Mouse (Mus musculus) forebrain, embryonic 14.5 days (tissue): ENCODE data around the gene Arhgef3. TPM values are rescaled to one million over a fixed set of nuclear protein-coding genes. Genes with fewer than 3 reads are reported as not detected.

ENCODE experiments used
- ATAC-seq: fragments of 200-750 bp; cut with Nextera tagmentation; 2 replicates; pipeline ENCODE4 v1.8.0; 2017; ENCODE audit warnings: mild to moderate bottlenecking, moderate library complexity
- DNase-seq: peaks from one replicate; pipeline ENCODE4 v3.0.0-alpha.2; 2015; ENCODE audit warnings: low spot score
- H3K27ac ChIP-seq: fragments of 300-500 bp; sonication (generic); 2 replicates; pipeline ENCODE4 v1.5.1; 2014; ENCODE audit warnings: low read depth, mild to moderate bottlenecking, control low read depth, low read length, moderate library complexity
- H3K27me3 ChIP-seq: fragments of 300-500 bp; sonication (generic); replicated peaks from 2 replicates; pipeline ENCODE4 v1.6.1; 2014; ENCODE audit warnings: low read length, control low read depth, mixed read lengths; ENCODE audit not compliant: control insufficient read depth, insufficient read depth
- H3K36me3 ChIP-seq: fragments of 300-500 bp; sonication (generic); 2 replicates; pipeline ENCODE4 v1.6.1; 2014; ENCODE audit warnings: low read length, control low read depth; ENCODE audit not compliant: control insufficient read depth, insufficient read depth
- H3K4me1 ChIP-seq: fragments of 300-500 bp; sonication (generic); 2 replicates; pipeline ENCODE4 v1.6.1; 2014; ENCODE audit warnings: antibody characterized with exemption, low read length, control low read depth; ENCODE audit not compliant: control insufficient read depth, insufficient read depth
- H3K4me2 ChIP-seq: fragments of 300-500 bp; sonication (generic); 2 replicates; pipeline ENCODE4 v1.6.1; 2014; ENCODE audit warnings: mild to moderate bottlenecking, control low read depth, low read length
- H3K4me3 ChIP-seq: fragments of 300-500 bp; sonication (generic); 2 replicates; pipeline ENCODE4 v1.5.1; 2014; ENCODE audit warnings: low read depth, low read length, control low read depth
- H3K9ac ChIP-seq: fragments of 300-500 bp; sonication (generic); 2 replicates; pipeline ENCODE4 v1.6.1; 2014; ENCODE audit warnings: mild to moderate bottlenecking, low read length, control low read depth, moderate library complexity
- H3K9me3 ChIP-seq: fragments of 300-500 bp; sonication (generic); replicated peaks from 2 replicates; pipeline ENCODE4 v1.6.1; 2016; ENCODE audit warnings: low read length, control low read depth, mixed read lengths; ENCODE audit not compliant: control insufficient read depth
- WGBS: fragments of 180-500 bp; shearing (Covaris S2); extraction: QIAGEN DNeasy Blood & Tissue Kit; methylation state at CpG from one replicate; pipeline ENCODE4 v1.1.7; 2014; 5-methylcytosine and 5-hydroxymethylcytosine counted together
- polyA plus RNA-seq: library from polyadenylated mRNA; unstranded; fragments of >200 nt; fragmentation: Nextera tagmentation; extraction: Ambion mirVana; gene quantifications from 2 replicates; pipeline ENCODE4 v1.2.1, GENCODE M21; 2014

Gene Arhgef3
- 3.0 and 4.1 TPM in 2 replicates for polyA plus RNA-seq

- H3K27ac ChIP-seq, result no peak within 1 kb of the TSS
- H3K36me3 ChIP-seq, result no peaks in the 10 kb centered on the region
- peak within 1 kb of the TSS; percentile 96 for H3K4me2 ChIP-seq
- under 1% methylated on average over 56 of the region's 58 CpGs for WGBS
- H3K9ac ChIP-seq, result peak within 1 kb of the TSS; percentile 54
- peak; percentile 35 for DNase-seq
- H3K27me3 ChIP-seq, result peaks cover 15% of the 10 kb centered on the region; the same call in 1 of the 2 replicates
- ATAC-seq, result peak; percentile 61
- peaks cover 9% of the 10 kb centered on the region; the same call in 1 of the 2 replicates for H3K4me1 ChIP-seq
- no peaks in the 10 kb centered on the region for H3K9me3 ChIP-seq
- peak within 1 kb of the TSS; percentile 48 for H3K4me3 ChIP-seq
Observed at GRCm38 (mm10) chr14:27114362-27115274, at the start of gene Arhgef3. Arhgef3 (plus strand) TSS chr14:27114899.

- Histone ChIP-seq H3K4me2 (no peak overlapping the region), H3K27ac (peak overlapping the region; percentile 5; the same call in 1 of the 2 replicates), H3K4me3 (no peak overlapping the region), H3K4me1 (peaks cover 25% of the 10 kb centered on the region), H3K9me3 (no peaks in the 10 kb centered on the region), H3K27me3 (no peaks in the 10 kb centered on the region), H3K36me3 (no peaks in the 10 kb centered on the region), H3K9ac (no peak overlapping the region)
- DNase-seq (peak; percentile 45), ATAC-seq (peak; percentile 53)
- 9% methylated on average over 9 of the region's 9 CpGs for WGBS
Observed at GRCm38 (mm10) chr14:27066171-27066929, 48.3 kb upstream of the Arhgef3 start.

- 0 out of 2 replicates have a peak overlapping the region, but pooled peaks have one; percentile 36 for H3K27ac ChIP-seq
- H3K4me2 ChIP-seq, result no peak overlapping the region
- ATAC-seq (0 out of 2 replicates have a peak, but pooled peaks have one; percentile 33), DNase-seq (peak; percentile 68)
- no peak overlapping the region for H3K4me3 ChIP-seq
- H3K27me3 ChIP-seq, result no peaks in the 10 kb centered on the region
- no peaks in the 10 kb centered on the region for H3K36me3 ChIP-seq
- H3K9me3 ChIP-seq, result no peaks in the 10 kb centered on the region
- 22% methylated on average over 6 of the region's 6 CpGs for WGBS
- no peak overlapping the region for H3K9ac ChIP-seq
- peaks cover 27% of the 10 kb centered on the region for H3K4me1 ChIP-seq
Observed at GRCm38 (mm10) chr14:27067866-27068271, 46.8 kb upstream of the Arhgef3 start.

- Histone ChIP-seq H3K4me1 (peaks cover 27% of the 10 kb centered on the region), H3K4me3 (no peak overlapping the region), H3K27me3 (no peaks in the 10 kb centered on the region), H3K9me3 (no peaks in the 10 kb centered on the region), H3K36me3 (no peaks in the 10 kb centered on the region), H3K9ac (no peak overlapping the region), H3K27ac (no peak overlapping the region), H3K4me2 (no peak overlapping the region)
- no peak for ATAC-seq
- no peak for DNase-seq
- 34% methylated on average over 8 of the region's 8 CpGs for WGBS
Observed at GRCm38 (mm10) chr14:27069434-27070097, 45.1 kb upstream of the Arhgef3 start.

- DNase-seq (no peak), ATAC-seq (no peak)
- H3K4me1 ChIP-seq, result peaks cover 27% of the 10 kb centered on the region
- no peak overlapping the region for H3K4me3 ChIP-seq
- 27% methylated on average over 3 of the region's 3 CpGs for WGBS
- no peak overlapping the region for H3K9ac ChIP-seq
- H3K27ac ChIP-seq, result no peak overlapping the region
- no peaks in the 10 kb centered on the region for H3K36me3 ChIP-seq
- H3K9me3 ChIP-seq, result no peaks in the 10 kb centered on the region
- no peak overlapping the region for H3K4me2 ChIP-seq
- no peaks in the 10 kb centered on the region for H3K27me3 ChIP-seq
Observed at GRCm38 (mm10) chr14:27070128-27070527, 44.6 kb upstream of the Arhgef3 start.

- DNase-seq, result no peak
- Histone ChIP-seq H3K4me3 (no peak overlapping the region), H3K9me3 (no peaks in the 10 kb centered on the region), H3K4me2 (no peak overlapping the region), H3K4me1 (peaks cover 31% of the 10 kb centered on the region), H3K27ac (no peak overlapping the region), H3K9ac (no peak overlapping the region), H3K36me3 (no peaks in the 10 kb centered on the region), H3K27me3 (no peaks in the 10 kb centered on the region)
- WGBS, result 14% methylated on average over 9 of the region's 9 CpGs
- no peak for ATAC-seq
Observed at GRCm38 (mm10) chr14:27070758-27071157, 43.9 kb upstream of the Arhgef3 start.

GRCm38 (mm10) chr14:27071985-27072384 lies 42.7 kb upstream of the Arhgef3 start:
- peaks cover 25% of the 10 kb centered on the region for H3K4me1 ChIP-seq
- DNase-seq, result no peak
- WGBS, result 24% methylated on average over 3 of the region's 3 CpGs

GRCm38 (mm10) chr14:27075084-27075483 lies 39.6 kb upstream of the Arhgef3 start:
- Histone ChIP-seq H3K36me3 (no peaks in the 10 kb centered on the region), H3K4me3 (no peak overlapping the region), H3K9me3 (no peaks in the 10 kb centered on the region), H3K9ac (no peak overlapping the region), H3K4me1 (peaks cover 14% of the 10 kb centered on the region), H3K27ac (no peak overlapping the region), H3K27me3 (no peaks in the 10 kb centered on the region), H3K4me2 (no peak overlapping the region)
- DNase-seq, result no peak
- WGBS, result 73% methylated on average over 6 of the region's 6 CpGs
- ATAC-seq, result no peak

More at GRCm38 (mm10) chr14:27071985-27072384, 42.7 kb upstream of the Arhgef3 start:
- Histone ChIP-seq H3K9me3 (no peaks in the 10 kb centered on the region), H3K27me3 (no peaks in the 10 kb centered on the region), H3K27ac (no peak overlapping the region), H3K4me3 (no peak overlapping the region), H3K4me2 (no peak overlapping the region), H3K36me3 (no peaks in the 10 kb centered on the region), H3K9ac (no peak overlapping the region)
- no peak for ATAC-seq
